Comparison of ENCODE assay signal across 21 mouse cellular contexts in the genomic region with DNA sequence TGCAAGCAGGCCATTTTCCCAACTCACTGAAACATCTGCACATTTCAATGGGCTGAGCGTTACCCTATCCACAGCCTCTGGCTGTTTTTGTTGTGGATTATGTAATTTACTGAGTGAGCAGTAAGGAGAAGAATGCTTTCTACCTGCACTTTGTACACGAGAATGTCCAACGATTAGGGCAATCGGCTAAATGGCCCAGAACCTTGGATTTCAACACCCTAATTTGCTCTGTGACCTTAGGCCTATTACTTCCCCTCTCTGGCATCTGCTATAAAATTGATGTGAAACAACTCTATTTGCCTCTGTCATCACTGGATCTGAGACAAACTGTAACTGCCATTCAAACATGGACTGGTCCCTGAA. TPM values are rescaled to one million over a fixed set of nuclear protein-coding genes. Genes with fewer than 3 reads are reported as not detected.
A peak's percentile ranks its signal among the peaks of the same experiment; 100 is the strongest.
DNase-seq lines count a peak whose midpoint lies in the region; ATAC-seq and TF ChIP-seq lines count a peak whose summit lies in the region.
"Had no signal": no experiment of that assay in that cellular context is flagged by ENCODE, and none has a peak within 500 bp of the region (broad histone marks: within the 10 kb centered on the region; RNA-seq: fewer than 3 reads in every experiment).

No protein-coding gene starts in this region.

- no peak overlapping the region for H3K4me3 ChIP-seq in G1E (ENCODE audit: low read depth, low read length)
- no peak overlapping the region for H3K4me3 ChIP-seq in intestine, postnatal 0 days (ENCODE audit: low read depth, low read length)
- no peak overlapping the region for H3K4me3 ChIP-seq in stomach, postnatal 0 days (ENCODE audit: low read depth, low read length)
- H3K4me3 ChIP-seq: heart, embryonic 13.5 days; kidney, embryonic 15.5 days; liver, embryonic 15.5 days had no signal

- H3K9me3 ChIP-seq in G1E (replicated peaks) = no peaks in the 10 kb centered on the region
- no peaks in the 10 kb centered on the region for H3K9me3 ChIP-seq in intestine, postnatal 0 days (ENCODE audit: control insufficient read depth)
- no peaks in the 10 kb centered on the region for H3K9me3 ChIP-seq in stomach, postnatal 0 days (ENCODE audit: control insufficient read depth, low read length)
- H3K9me3 ChIP-seq: heart, embryonic 13.5 days; kidney, embryonic 15.5 days; liver, embryonic 15.5 days had no signal

- TF ChIP-seq CTCF in G1E (IDR thresholded peaks at IDR 0.05; ENCODE audit: low read depth, low read length) = no peak
- no peak for TF ChIP-seq CTCF in intestine, postnatal 0 days (IDR thresholded peaks at IDR 0.05; ENCODE audit: low read depth)
- TF ChIP-seq CTCF in stomach, postnatal 0 days (IDR thresholded peaks at IDR 0.05; ENCODE audit: low read depth) = no peak

- peaks cover 51% of the 10 kb centered on the region for H3K4me1 ChIP-seq in G1E (ENCODE audit: insufficient read depth, low read depth, low read length)
- H3K4me1 ChIP-seq in intestine, postnatal 0 days (replicated peaks; ENCODE audit: control insufficient read depth, insufficient read depth, low read length) = no peaks in the 10 kb centered on the region; the same call in 1 of the 2 replicates
- no peaks in the 10 kb centered on the region for H3K4me1 ChIP-seq in stomach, postnatal 0 days (replicated peaks; ENCODE audit: control insufficient read depth, insufficient read depth)
- H3K4me1 ChIP-seq: liver, embryonic 15.5 days had no signal

- H3K27me3 ChIP-seq in G1E (ENCODE audit: insufficient read depth, low read length) = no peaks in the 10 kb centered on the region
- H3K27me3 ChIP-seq in intestine, postnatal 0 days (replicated peaks; ENCODE audit: control insufficient read depth, insufficient read depth, low read length) = no peaks in the 10 kb centered on the region
- no peaks in the 10 kb centered on the region for H3K27me3 ChIP-seq in stomach, postnatal 0 days (ENCODE audit: control insufficient read depth, insufficient read depth, low read length)
- H3K27me3 ChIP-seq: heart, embryonic 13.5 days; kidney, embryonic 15.5 days; liver, embryonic 15.5 days had no signal

- no peak overlapping the region for H3K9ac ChIP-seq in intestine, postnatal 0 days (ENCODE audit: low read depth, low read length)
- H3K9ac ChIP-seq in stomach, postnatal 0 days (ENCODE audit: low read length) = no peak overlapping the region
- H3K9ac ChIP-seq: heart, embryonic 13.5 days; kidney, embryonic 15.5 days; liver, embryonic 15.5 days had no signal

- H3K36me3 ChIP-seq in G1E (replicated peaks) = no peaks in the 10 kb centered on the region
- H3K36me3 ChIP-seq in intestine, postnatal 0 days (ENCODE audit: control insufficient read depth, insufficient read depth) = no peaks in the 10 kb centered on the region
- no peaks in the 10 kb centered on the region for H3K36me3 ChIP-seq in stomach, postnatal 0 days (ENCODE audit: control insufficient read depth, insufficient read depth, low read length)
- H3K36me3 ChIP-seq: heart, embryonic 13.5 days; kidney, embryonic 15.5 days; liver, embryonic 15.5 days had no signal

- no peak overlapping the region for H3K27ac ChIP-seq in intestine, postnatal 0 days (ENCODE audit: low read depth, low read length)
- no peak overlapping the region for H3K27ac ChIP-seq in stomach, postnatal 0 days (replicated peaks)
- H3K27ac ChIP-seq: heart, embryonic 13.5 days; hindbrain, postnatal 0 days; kidney, embryonic 15.5 days; liver, embryonic 15.5 days had no signal

- H3K4me2 ChIP-seq in intestine, postnatal 0 days (replicated peaks; ENCODE audit: low read depth) = no peak overlapping the region
- H3K4me2 ChIP-seq in stomach, postnatal 0 days (replicated peaks; ENCODE audit: low read depth) = no peak overlapping the region
- H3K4me2 ChIP-seq: heart, embryonic 13.5 days; kidney, embryonic 15.5 days; liver, embryonic 15.5 days had no signal

- TF ChIP-seq EP300 in stomach, postnatal 0 days (optimal IDR thresholded peaks at IDR 0.05) = no peak

- peak; percentile 32 for DNase-seq in kidney, adult 9 months
- DNase-seq in kidney, adult 11 months = no peak
- DNase-seq in G1E (ENCODE audit: low spot score) (peak; percentile 18), adipocyte (ENCODE audit: low spot score) (peak; percentile 43)
- no peak for DNase-seq in cerebellum, adult 11 months
- no peak for DNase-seq in stomach, postnatal 0 days (ENCODE audit: low spot score)
- DNase-seq in frontal cortex, postnatal 10 days (ENCODE audit: low spot score in 2 of 2) = no peak
- DNase-seq: adrenal gland, adult 8-10 months; cerebellum, adult 11-12 months; cerebellum, postnatal 36 days; gastrocnemius, postnatal 36 days; heart, postnatal 4 days; left cerebral cortex, postnatal 4 days; midbrain, embryonic 14.5 days; retina, postnatal 1 day; thymus, adult 2 months had no signal

- peak; percentile 72 for ATAC-seq in G1E (ENCODE audit: extremely low read depth, insufficient number of reproducible peaks, low FRiP score, poor library complexity, severe bottlenecking)
- ATAC-seq in intestine, postnatal 0 days = peak; percentile 71
- ATAC-seq in stomach, postnatal 0 days (ENCODE audit: low FRiP score, low TSS enrichment) = no peak
- ATAC-seq: hindbrain, postnatal 0 days had no signal

- 32% methylated on average over 4 of the region's 4 CpGs for WGBS in intestine, postnatal 0 days
- 52% methylated on average over 4 of the region's 4 CpGs for WGBS in stomach, postnatal 0 days

RNA-seq across cellular contexts. Expression of gene Spred1, which starts 33.7 kb away (rescaled TPM):
- total RNA-seq in G1E (2014; fragmentation: Nextera tagmentation) (42.1 and 52.2 TPM in 2 replicates), G1E (2017) (76.0 and 78.1 TPM in 2 replicates)
- 3.9 and 5.4 TPM in 2 replicates for polyA plus RNA-seq in G1E (2012)
- 5.1 and 5.7 TPM in 2 replicates for polyA plus RNA-seq in intestine, postnatal 0 days (2015; fragmentation: Nextera tagmentation; extraction: Ambion mirVana)
- 5.8 and 5.9 TPM in 2 replicates for polyA plus RNA-seq in stomach, postnatal 0 days (2015; fragmentation: Nextera tagmentation; extraction: Ambion mirVana)

Comparison
In these comparisons a context has a peak if more than half of its experiments do, and no peak if none do; other contexts are left out.
1. DNase-seq: peak in kidney, adult 9 months (single experiment), G1E (single experiment) and adipocyte (single experiment); none in kidney, adult 11 months (single experiment), cerebellum, adult 11 months (single experiment), stomach, postnatal 0 days (single experiment) and frontal cortex, postnatal 10 days (0 of 2).